Mouse (Mus musculus) brain, embryonic 14.5 days (tissue): ENCODE measurements around the gene Zfp148.

ENCODE experiments used
- CTCF ChIP-seq: fragments of 200-500 bp; IDR thresholded peaks from 2 replicates; pipeline ENCODE4 v1.5.1; 2012; ENCODE audit warnings: inconsistent platforms, mild to moderate bottlenecking, moderate library complexity, borderline replicate concordance; ENCODE audit not compliant: insufficient read depth, insufficient read length; ENCODE audit errors: extremely low read depth
- POLR2A ChIP-seq: fragments of 200-500 bp; IDR thresholded peaks from 2 replicates; pipeline ENCODE4 v1.6.1; 2012; ENCODE audit warnings: mild to moderate bottlenecking, inconsistent platforms, borderline replicate concordance; ENCODE audit not compliant: poor library complexity, insufficient read depth, insufficient read length, severe bottlenecking; ENCODE audit errors: extremely low read depth

GRCm38 (mm10) chr16:33410605-33411004 is 30.0 kb downstream of the Zfp148 start:
- TF ChIP-seq POLR2A (no peak), CTCF (no peak)
